Mouse (Mus musculus): ENCODE measurements around the gene Eml6. TPM values are rescaled to one million over a fixed set of nuclear protein-coding genes. Genes with fewer than 3 reads are reported as not detected.

Eml6 gene
- polyA plus RNA-seq, 1 experiment: 2.5 TPM

DNA sequence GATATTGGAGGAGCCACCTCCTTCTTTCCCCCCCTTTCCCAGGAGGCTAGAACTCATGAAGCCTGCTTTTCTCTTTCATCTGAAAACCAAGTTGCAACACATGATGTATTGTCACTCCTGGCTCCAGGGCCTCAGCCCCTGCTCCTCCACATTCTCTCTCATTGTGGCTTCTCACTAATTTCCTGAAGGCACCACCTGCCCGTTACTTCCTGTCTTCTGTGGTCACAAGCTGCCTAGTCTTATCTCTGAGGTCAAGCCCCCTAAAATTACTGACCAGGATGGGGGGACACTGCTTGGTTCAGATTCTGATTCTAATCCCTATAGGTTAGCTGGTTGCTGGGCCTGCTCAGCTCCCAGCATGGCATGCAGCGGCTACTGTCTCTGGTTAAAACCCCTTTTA lies 251.1 kb downstream of the Eml6 start:
- WGBS: 80% methylated on average over 2 of the region's 2 CpGs
- H3K27me3 ChIP-seq (replicated peaks; ENCODE audit: control insufficient read depth, insufficient read depth, low read length): no peaks in the 10 kb centered on the region
- H3K36me3 ChIP-seq (ENCODE audit: control insufficient read depth, insufficient read depth, low read length): no peaks in the 10 kb centered on the region
- DNase-seq: no peak
- no peak overlapping the region for H3K4me3 ChIP-seq (ENCODE audit: insufficient read depth, low read depth, low read length)
- H3K4me1 ChIP-seq (ENCODE audit: control insufficient read depth, insufficient read depth, low read length): no peaks in the 10 kb centered on the region
- no peak for TF ChIP-seq CTCF (conservative IDR thresholded peaks at IDR 0.05; ENCODE audit: insufficient read depth, insufficient read length, low read depth, low read length)
- TF ChIP-seq POLR2A (IDR thresholded peaks at IDR 0.05; ENCODE audit: low read depth, low read length): no peak
- H3K27ac ChIP-seq (ENCODE audit: insufficient read depth, low read depth, low read length): no peak overlapping the region

DNA sequence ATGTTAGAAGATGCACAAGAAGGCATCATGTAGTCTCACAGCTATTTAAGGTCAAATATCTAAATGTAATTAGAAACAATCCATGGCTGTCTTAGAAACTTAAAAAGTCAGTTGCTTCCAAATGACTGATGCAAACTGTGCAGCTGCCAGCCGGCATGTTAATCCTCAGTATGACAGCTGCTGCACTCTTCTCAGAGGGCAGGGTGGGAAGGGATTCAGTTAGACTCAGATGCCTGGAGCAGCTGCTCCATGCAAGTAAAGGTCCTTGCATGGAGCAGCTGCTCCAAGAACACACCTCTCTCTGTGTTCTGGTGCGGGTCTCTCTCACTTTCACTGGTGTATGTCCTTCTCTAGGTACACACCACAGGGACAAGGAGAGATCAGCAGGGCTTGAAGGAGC lies 251.5 kb downstream of the Eml6 start:
- H3K27me3 ChIP-seq (replicated peaks; ENCODE audit: control insufficient read depth, insufficient read depth, low read length): no peaks in the 10 kb centered on the region
- H3K27ac ChIP-seq (ENCODE audit: insufficient read depth, low read depth, low read length): no peak overlapping the region
- WGBS: 78% methylated on average over 2 of the region's 2 CpGs
- no peaks in the 10 kb centered on the region for H3K36me3 ChIP-seq (ENCODE audit: control insufficient read depth, insufficient read depth, low read length)
- TF ChIP-seq CTCF (conservative IDR thresholded peaks at IDR 0.05; ENCODE audit: insufficient read depth, insufficient read length, low read depth, low read length): no peak
- no peak overlapping the region for H3K4me3 ChIP-seq (ENCODE audit: insufficient read depth, low read depth, low read length)
- H3K4me1 ChIP-seq (ENCODE audit: control insufficient read depth, insufficient read depth, low read length): no peaks in the 10 kb centered on the region
- no peak for DNase-seq

DNA sequence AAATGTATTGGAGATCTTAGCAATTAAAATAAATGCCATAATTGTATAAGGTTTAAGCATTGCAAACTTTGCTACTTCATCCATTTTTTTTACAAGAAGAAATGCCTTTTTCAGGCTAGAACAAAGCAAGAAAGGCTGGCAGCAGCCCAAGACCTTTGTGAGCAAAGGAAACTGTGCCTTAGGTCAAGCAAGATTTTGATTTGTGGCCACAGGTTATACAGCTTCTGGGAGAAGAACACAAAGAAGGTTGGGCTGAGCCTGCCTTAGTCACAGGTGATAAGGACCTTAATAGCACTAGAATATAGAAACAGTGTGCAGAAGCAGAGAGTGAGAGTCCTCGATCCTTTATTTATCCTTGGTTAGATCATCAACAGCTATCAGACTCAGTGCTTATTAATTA lies 253.6 kb downstream of the Eml6 start:
- no peak for DNase-seq
- no peak overlapping the region for H3K27ac ChIP-seq (ENCODE audit: insufficient read depth, low read depth, low read length)
- 56% methylated on average over 1 of the region's 1 CpGs for WGBS
- H3K27me3 ChIP-seq (replicated peaks; ENCODE audit: control insufficient read depth, insufficient read depth, low read length): no peaks in the 10 kb centered on the region
- H3K4me1 ChIP-seq (ENCODE audit: control insufficient read depth, insufficient read depth, low read length): no peaks in the 10 kb centered on the region
- no peak for TF ChIP-seq POLR2A (IDR thresholded peaks at IDR 0.05; ENCODE audit: low read depth, low read length)
- no peak for TF ChIP-seq CTCF (conservative IDR thresholded peaks at IDR 0.05; ENCODE audit: insufficient read depth, insufficient read length, low read depth, low read length)
- H3K36me3 ChIP-seq (ENCODE audit: control insufficient read depth, insufficient read depth, low read length): no peaks in the 10 kb centered on the region
- no peak overlapping the region for H3K4me3 ChIP-seq (ENCODE audit: insufficient read depth, low read depth, low read length)

DNA sequence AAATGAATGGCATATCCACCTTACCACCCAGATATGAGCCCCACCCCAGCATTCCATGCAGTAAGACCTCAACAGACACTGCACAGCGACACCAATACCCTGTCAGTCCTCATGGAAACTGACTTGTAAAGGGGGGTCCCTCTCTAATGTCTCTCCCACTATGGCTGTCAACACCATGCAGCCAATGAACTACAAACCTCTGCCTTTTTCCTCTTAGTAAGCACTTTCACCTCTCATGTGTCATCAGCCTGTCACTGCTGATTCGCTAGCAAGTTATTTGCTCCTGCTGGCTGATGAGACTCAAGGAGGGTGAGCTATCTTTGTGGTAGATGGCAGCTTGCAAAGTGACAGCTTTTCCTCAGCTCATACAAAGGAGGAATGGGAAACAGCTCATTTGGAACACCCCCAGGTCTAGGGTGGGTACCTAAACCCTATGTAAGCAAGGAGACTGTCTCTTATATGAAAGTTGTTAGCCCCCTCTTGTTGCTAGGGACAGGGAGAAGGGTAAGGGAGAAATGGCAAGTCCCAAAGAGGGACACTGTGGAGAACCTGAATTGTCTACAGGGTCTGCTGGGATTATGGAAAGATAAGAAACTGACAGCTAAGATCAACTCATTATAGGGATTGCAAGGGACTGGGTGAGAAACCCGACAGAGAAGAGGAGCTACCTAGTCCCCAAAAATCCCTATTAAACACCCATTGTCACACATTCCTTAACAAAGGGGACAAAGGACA lies 255.0 kb downstream of the Eml6 start:
- Histone ChIP-seq H3K36me3 (ENCODE audit: control insufficient read depth, insufficient read depth, low read length) (no peaks in the 10 kb centered on the region; the same call in 1 of the 2 replicates), H3K4me1 (ENCODE audit: control insufficient read depth, insufficient read depth, low read length) (no peaks in the 10 kb centered on the region), H3K4me3 (ENCODE audit: insufficient read depth, low read depth, low read length) (no peak overlapping the region), H3K27ac (ENCODE audit: insufficient read depth, low read depth, low read length) (no peak overlapping the region), H3K27me3 (replicated peaks; ENCODE audit: control insufficient read depth, insufficient read depth, low read length) (no peaks in the 10 kb centered on the region)
- 78% methylated on average over 3 of the region's 3 CpGs for WGBS
- TF ChIP-seq CTCF (conservative IDR thresholded peaks at IDR 0.05; ENCODE audit: insufficient read depth, insufficient read length, low read depth, low read length): no peak
- no peak for TF ChIP-seq POLR2A (IDR thresholded peaks at IDR 0.05; ENCODE audit: low read depth, low read length)
- DNase-seq: no peak

DNA sequence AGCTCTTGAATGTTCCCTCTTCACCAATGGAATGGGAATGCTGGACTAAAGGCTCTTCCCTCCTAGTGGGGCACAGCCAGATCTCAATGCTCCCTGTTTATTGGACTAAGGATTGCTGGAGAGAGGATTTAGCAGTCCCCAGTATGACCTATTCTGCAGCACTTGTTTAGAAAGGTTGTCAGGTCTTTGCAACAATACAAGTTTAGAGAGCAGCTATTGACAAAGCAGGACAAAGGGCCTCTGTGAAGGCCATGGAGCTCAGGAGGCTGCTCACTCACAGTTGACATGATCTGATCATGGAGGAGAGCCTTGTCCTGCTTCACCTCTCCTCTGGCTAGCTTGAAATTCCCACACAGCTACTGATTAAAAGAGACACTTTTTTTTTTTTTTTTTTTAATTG lies 257.3 kb downstream of the Eml6 start:
- Histone ChIP-seq H3K27ac (ENCODE audit: insufficient read depth, low read depth, low read length) (no peak overlapping the region), H3K27me3 (replicated peaks; ENCODE audit: control insufficient read depth, insufficient read depth, low read length) (no peaks in the 10 kb centered on the region), H3K4me1 (ENCODE audit: control insufficient read depth, insufficient read depth, low read length) (no peaks in the 10 kb centered on the region), H3K36me3 (ENCODE audit: control insufficient read depth, insufficient read depth, low read length) (no peaks in the 10 kb centered on the region; the same call in 1 of the 2 replicates), H3K4me3 (ENCODE audit: insufficient read depth, low read depth, low read length) (no peak overlapping the region)
- TF ChIP-seq POLR2A (IDR thresholded peaks at IDR 0.05; ENCODE audit: low read depth, low read length): no peak
- no peak for TF ChIP-seq CTCF (conservative IDR thresholded peaks at IDR 0.05; ENCODE audit: insufficient read depth, insufficient read length, low read depth, low read length)
- DNase-seq: no peak

DNA sequence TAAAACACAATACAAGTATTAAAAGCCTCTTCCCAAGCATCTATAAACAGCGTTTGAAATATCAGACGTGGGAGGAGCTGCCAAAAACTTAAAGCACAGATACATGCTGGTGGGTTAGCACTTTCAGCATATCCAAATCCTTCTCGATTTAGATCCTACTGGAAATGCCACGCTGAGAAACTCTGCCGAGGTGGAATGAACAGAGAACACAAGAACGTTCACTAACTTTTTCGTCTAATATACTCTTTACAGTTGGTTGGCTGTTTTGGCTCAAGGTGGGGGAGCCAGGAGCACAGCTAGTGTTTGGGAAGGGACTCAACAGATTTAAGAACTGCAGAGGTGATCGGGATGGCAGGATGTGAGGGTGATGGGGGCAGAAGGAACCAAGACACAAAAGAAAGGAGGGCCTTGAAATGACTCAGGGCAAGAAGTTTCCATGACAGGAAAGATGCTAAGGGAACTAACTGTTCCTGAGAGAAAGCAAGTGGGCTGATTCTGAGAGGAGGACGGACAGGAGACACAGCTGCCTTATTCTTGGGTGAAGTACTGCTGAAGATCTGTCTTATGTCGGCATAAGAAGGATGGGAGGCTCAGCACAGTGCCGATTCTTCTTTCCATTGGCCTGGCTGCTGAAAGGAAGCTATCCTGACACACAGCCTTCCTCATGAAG lies 259.4 kb downstream of the Eml6 start:
- H3K27ac ChIP-seq (ENCODE audit: insufficient read depth, low read depth, low read length): no peak overlapping the region
- H3K4me1 ChIP-seq (ENCODE audit: control insufficient read depth, insufficient read depth, low read length): no peaks in the 10 kb centered on the region
- H3K27me3 ChIP-seq (replicated peaks; ENCODE audit: control insufficient read depth, insufficient read depth, low read length): no peaks in the 10 kb centered on the region
- no peaks in the 10 kb centered on the region; the same call in 1 of the 2 replicates for H3K36me3 ChIP-seq (ENCODE audit: control insufficient read depth, insufficient read depth, low read length)
- H3K4me3 ChIP-seq (ENCODE audit: insufficient read depth, low read depth, low read length): no peak overlapping the region
- TF ChIP-seq POLR2A (IDR thresholded peaks at IDR 0.05; ENCODE audit: low read depth, low read length): no peak
- TF ChIP-seq CTCF (conservative IDR thresholded peaks at IDR 0.05; ENCODE audit: insufficient read depth, insufficient read length, low read depth, low read length): no peak
- WGBS: 80% methylated on average over 11 of the region's 11 CpGs
- no peak for DNase-seq

DNA sequence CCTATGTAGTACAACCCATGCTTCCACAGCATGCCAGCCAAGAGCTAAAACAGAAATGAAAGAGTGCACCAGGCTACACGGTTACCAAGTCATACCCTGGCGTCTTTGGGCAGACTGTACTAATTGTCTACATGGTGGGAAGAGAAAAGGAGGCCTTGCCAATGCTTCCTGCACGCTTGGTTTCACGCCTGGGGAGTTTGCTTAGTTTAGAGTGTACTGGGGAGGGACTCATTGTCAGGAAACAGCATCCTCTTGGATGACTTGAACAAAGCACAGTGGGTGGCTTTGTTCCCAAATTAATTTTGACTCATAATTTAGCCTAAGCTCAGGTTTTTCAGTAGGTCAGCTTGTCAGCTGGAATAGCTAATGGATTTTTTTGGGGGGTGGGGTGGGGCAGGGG lies 260.8 kb downstream of the Eml6 start:
- Histone ChIP-seq H3K27ac (ENCODE audit: insufficient read depth, low read depth, low read length) (no peak overlapping the region), H3K4me1 (ENCODE audit: control insufficient read depth, insufficient read depth, low read length) (no peaks in the 10 kb centered on the region), H3K36me3 (ENCODE audit: control insufficient read depth, insufficient read depth, low read length) (no peaks in the 10 kb centered on the region; the same call in 1 of the 2 replicates), H3K4me3 (ENCODE audit: insufficient read depth, low read depth, low read length) (no peak overlapping the region), H3K27me3 (replicated peaks; ENCODE audit: control insufficient read depth, insufficient read depth, low read length) (no peaks in the 10 kb centered on the region)
- WGBS: 60% methylated on average over 4 of the region's 4 CpGs
- TF ChIP-seq POLR2A (IDR thresholded peaks at IDR 0.05; ENCODE audit: low read depth, low read length) (no peak), CTCF (conservative IDR thresholded peaks at IDR 0.05; ENCODE audit: insufficient read depth, insufficient read length, low read depth, low read length) (no peak)
- DNase-seq: no peak

Data from kidney, adult 2 months (tissue).